Mouse (Mus musculus) c-Kit-negative CD71-positive TER-119-positive erythroid progenitor cells, embryonic 14.5 days (primary cell): ENCODE measurements around the gene Gm20890.
"Not testable (repeated sequence)": the region's sequence is repeated elsewhere in the genome, so short reads cannot be mapped to it uniquely, and the experiment has no call there.

Experiments
- DNase-seq: peaks from one replicate; pipeline ENCODE4 v3.0.0-alpha.2; 2013; ENCODE audit warnings: low read depth, low spot score

Gene Gm20890

DNA sequence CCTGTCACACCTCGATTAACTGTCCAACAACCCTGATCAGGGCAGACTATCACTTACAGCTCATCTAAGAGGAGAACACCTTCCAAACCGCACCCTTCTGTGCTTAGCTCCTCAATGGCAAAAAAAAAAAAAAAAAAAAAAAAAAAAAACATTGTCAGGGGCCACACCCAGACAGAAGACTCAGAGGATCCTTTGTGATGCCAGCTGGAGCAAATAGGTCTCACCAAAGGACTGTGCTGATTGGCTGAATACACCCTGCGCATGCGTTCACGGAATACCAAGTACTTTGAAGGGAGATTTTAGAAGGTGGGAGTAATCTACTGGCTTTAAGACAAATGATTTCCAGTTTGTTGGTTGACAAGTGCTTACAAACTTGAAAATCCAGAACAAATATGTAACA lies at the start of gene Gm20890:
TSS of gene Gm20890 (minus strand) at position 101 of the 400 bp plus-strand sequence.
- DNase-seq: not testable (repeated sequence)
